Mouse (Mus musculus) embryonic facial prominence, embryonic 13.5 days (tissue): ENCODE results near the gene Bin2. TPM values are rescaled to one million over a fixed set of nuclear protein-coding genes. Genes with fewer than 3 reads are reported as not detected.
"Not testable (repeated sequence)": the region's sequence is repeated elsewhere in the genome, so short reads cannot be mapped to it uniquely, and the experiment has no call there.

Experiments used
- ATAC-seq: fragments of 200-750 bp; cut with Nextera tagmentation; 2 replicates; pipeline ENCODE4 v1.8.0; 2017; ENCODE audit warnings: low read depth; ENCODE audit not compliant: insufficient number of reproducible peaks, insufficient read depth, low FRiP score, low TSS enrichment
- H3K27ac ChIP-seq: fragments of 300-500 bp; sonication (generic); 2 replicates; pipeline ENCODE4 v1.5.1; 2015; ENCODE audit warnings: moderate library complexity, mild to moderate bottlenecking, inconsistent platforms
- H3K27me3 ChIP-seq: fragments of 300-500 bp; sonication (generic); 2 replicates; pipeline ENCODE4 v1.6.1; 2015; ENCODE audit warnings: mild to moderate bottlenecking, inconsistent platforms
- H3K36me3 ChIP-seq: fragments of 300-500 bp; sonication (generic); 2 replicates; pipeline ENCODE4 v1.6.1; 2015; ENCODE audit warnings: mild to moderate bottlenecking, inconsistent platforms
- H3K4me1 ChIP-seq: fragments of 300-500 bp; sonication (generic); 2 replicates; pipeline ENCODE4 v1.6.1; 2015; ENCODE audit warnings: inconsistent platforms
- H3K4me2 ChIP-seq: fragments of 300-500 bp; sonication (generic); 2 replicates; pipeline ENCODE4 v1.6.1; 2015; ENCODE audit warnings: moderate library complexity, mild to moderate bottlenecking, inconsistent platforms
- H3K4me3 ChIP-seq: fragments of 300-500 bp; sonication (generic); 2 replicates; pipeline ENCODE4 v1.5.1; 2015; ENCODE audit warnings: mild to moderate bottlenecking, inconsistent platforms
- H3K9ac ChIP-seq: fragments of 300-500 bp; sonication (generic); 2 replicates; pipeline ENCODE4 v1.6.1; 2015; ENCODE audit warnings: mild to moderate bottlenecking, inconsistent platforms
- H3K9me3 ChIP-seq: fragments of 300-500 bp; sonication (generic); 2 replicates; pipeline ENCODE4 v1.6.1; 2016; ENCODE audit warnings: inconsistent platforms
- WGBS: fragments of 180-500 bp; shearing (Covaris S2); methylation state at CpG from one replicate; pipeline ENCODE4 v1.1.7; 2015; ENCODE audit warnings: mixed read lengths; 5-methylcytosine and 5-hydroxymethylcytosine counted together
- polyA plus RNA-seq: library from polyadenylated mRNA; unstranded; fragments of >200 nt; fragmentation: Nextera tagmentation; extraction: Ambion mirVana; gene quantifications from 2 replicates; pipeline ENCODE4 v1.2.1, GENCODE M21; 2015

Bin2 gene
- polyA plus RNA-seq, 1 experiment from 2014 or later: 2.1 TPM

GRCm38 (mm10) chr15:100614218-100614995 is 54.9 kb downstream of the Bin2 start:
- H3K9me3 ChIP-seq: no peaks in the 10 kb centered on the region
- peak overlapping the region; percentile 92 for H3K4me3 ChIP-seq
- peaks cover 21% of the 10 kb centered on the region for H3K36me3 ChIP-seq
- H3K4me1 ChIP-seq: peaks cover 21% of the 10 kb centered on the region
- H3K27me3 ChIP-seq: no peaks in the 10 kb centered on the region
- H3K27ac ChIP-seq: peak overlapping the region; percentile 57; the same call in 1 of the 2 replicates
- WGBS: 12% methylated on average over 43 of the region's 43 CpGs
- ATAC-seq: peak; percentile 56; the same call in 1 of the 2 replicates
- peak overlapping the region; percentile 81 for H3K4me2 ChIP-seq
- peak overlapping the region; percentile 74 for H3K9ac ChIP-seq

GRCm38 (mm10) chr15:100613584-100613983 is 55.8 kb downstream of the Bin2 start:
- Histone ChIP-seq H3K4me2 (peak overlapping the region; percentile 50), H3K27ac (no peak overlapping the region), H3K4me3 (peak overlapping the region; percentile 27), H3K36me3 (peaks cover 13% of the 10 kb centered on the region), H3K27me3 (no peaks in the 10 kb centered on the region), H3K9ac (peak overlapping the region; percentile 41; the same call in 1 of the 2 replicates), H3K9me3 (no peaks in the 10 kb centered on the region), H3K4me1 (peaks cover 21% of the 10 kb centered on the region)
- 8% methylated on average over 16 of the region's 16 CpGs for WGBS
- ATAC-seq: no peak

- peaks cover 1% of the 10 kb centered on the region for H3K36me3 ChIP-seq
- no peak overlapping the region for H3K4me2 ChIP-seq
- no peaks in the 10 kb centered on the region for H3K9me3 ChIP-seq
- H3K4me3 ChIP-seq: no peak overlapping the region
- 66% methylated on average over 2 of the region's 2 CpGs for whole genome bisulfite sequencing
- no peak overlapping the region for H3K9ac ChIP-seq
- H3K27ac ChIP-seq: no peak overlapping the region
- ATAC-seq: no peak
- H3K4me1 ChIP-seq: peaks cover 21% of the 10 kb centered on the region
- no peaks in the 10 kb centered on the region for H3K27me3 ChIP-seq
Measured at GRCm38 (mm10) chr15:100612432-100612831, 56.9 kb downstream of the Bin2 start.

GRCm38 (mm10) chr15:100611951-100612350 is 57.4 kb downstream of the Bin2 start:
- no peak overlapping the region for H3K4me2 ChIP-seq

GRCm38 (mm10) chr15:100606677-100607076 is 62.7 kb downstream of the Bin2 start:
- not testable (repeated sequence) for H3K4me1 ChIP-seq, H3K36me3 ChIP-seq, H3K9ac ChIP-seq, ATAC-seq, H3K9me3 ChIP-seq, H3K27ac ChIP-seq, H3K4me3 ChIP-seq, H3K4me2 ChIP-seq
- H3K27me3 ChIP-seq: peaks cover 28% of the 10 kb centered on the region
- WGBS: 90% methylated on average over 8 of the region's 8 CpGs

More at GRCm38 (mm10) chr15:100611951-100612350, 57.4 kb downstream of the Bin2 start:
- Histone ChIP-seq H3K4me3 (no peak overlapping the region), H3K4me1 (peaks cover 19% of the 10 kb centered on the region), H3K27ac (no peak overlapping the region), H3K36me3 (no peaks in the 10 kb centered on the region), H3K9me3 (no peaks in the 10 kb centered on the region), H3K9ac (no peak overlapping the region), H3K27me3 (no peaks in the 10 kb centered on the region)
- ATAC-seq: no peak
- 81% methylated on average over 7 of the region's 7 CpGs for WGBS

- no peak for ATAC-seq
- Histone ChIP-seq H3K4me2 (no peak overlapping the region), H3K9ac (no peak overlapping the region), H3K36me3 (no peaks in the 10 kb centered on the region), H3K4me1 (peaks cover 23% of the 10 kb centered on the region), H3K4me3 (no peak overlapping the region), H3K27me3 (peaks cover 48% of the 10 kb centered on the region), H3K27ac (no peak overlapping the region), H3K9me3 (no peaks in the 10 kb centered on the region)
- WGBS: 42% methylated on average over 3 of the region's 3 CpGs
Measured at GRCm38 (mm10) chr15:100601669-100602068, 67.7 kb downstream of the Bin2 start.

- 9% methylated on average over 21 of the region's 21 CpGs for WGBS
- Histone ChIP-seq H3K4me3 (peak overlapping the region; percentile 77), H3K27ac (no peak overlapping the region), H3K4me1 (peaks cover 23% of the 10 kb centered on the region), H3K9ac (peak overlapping the region; percentile 87; the same call in 1 of the 2 replicates), H3K36me3 (no peaks in the 10 kb centered on the region), H3K9me3 (no peaks in the 10 kb centered on the region), H3K4me2 (peak overlapping the region; percentile 93), H3K27me3 (peaks cover 45% of the 10 kb centered on the region)
- no peak for ATAC-seq
Measured at GRCm38 (mm10) chr15:100600696-100601272, 68.6 kb downstream of the Bin2 start.

- Histone ChIP-seq H3K4me1 (peaks cover 19% of the 10 kb centered on the region), H3K4me3 (peak overlapping the region; percentile 77), H3K9ac (peak overlapping the region; percentile 87), H3K9me3 (no peaks in the 10 kb centered on the region), H3K36me3 (no peaks in the 10 kb centered on the region), H3K27me3 (peaks cover 39% of the 10 kb centered on the region), H3K27ac (no peak overlapping the region), H3K4me2 (peak overlapping the region; percentile 93)
- ATAC-seq: peak; percentile 72; the same call in 1 of the 2 replicates
- under 1% methylated on average over 29 of the region's 35 CpGs for WGBS
Measured at GRCm38 (mm10) chr15:100600047-100600695, 69.2 kb downstream of the Bin2 start.

GRCm38 (mm10) chr15:100599276-100600046 is 69.9 kb downstream of the Bin2 start, which contains the start of gene Pou6f1:
Gene Pou6f1, minus strand, starts transcription at chr15:100599984.
- Histone ChIP-seq H3K9me3 (no peaks in the 10 kb centered on the region), H3K4me2 (peak within 1 kb of the TSS; percentile 93), H3K9ac (peak within 1 kb of the TSS; percentile 87), H3K36me3 (no peaks in the 10 kb centered on the region), H3K4me3 (peak within 1 kb of the TSS; percentile 77), H3K27me3 (peaks cover 32% of the 10 kb centered on the region), H3K4me1 (peaks cover 14% of the 10 kb centered on the region), H3K27ac (peak within 1 kb of the TSS; percentile 33; the same call in 1 of the 2 replicates)
- WGBS: under 1% methylated on average over 52 of the region's 76 CpGs
- ATAC-seq: peak; percentile 63; the same call in 1 of the 2 replicates

GRCm38 (mm10) chr15:100598883-100599275 is 70.5 kb downstream of the Bin2 start:
- H3K27ac ChIP-seq: peak overlapping the region; percentile 33; the same call in 1 of the 2 replicates
- WGBS: 1% methylated on average over 12 of the region's 12 CpGs

More at GRCm38 (mm10) chr15:100598883-100599275, 70.5 kb downstream of the Bin2 start:
- H3K9ac ChIP-seq: peak overlapping the region; percentile 87
- peak overlapping the region; percentile 77 for H3K4me3 ChIP-seq
- H3K36me3 ChIP-seq: no peaks in the 10 kb centered on the region
- peaks cover 32% of the 10 kb centered on the region for H3K27me3 ChIP-seq
- no peak for ATAC-seq
- H3K4me2 ChIP-seq: peak overlapping the region; percentile 93
- H3K9me3 ChIP-seq: no peaks in the 10 kb centered on the region
- H3K4me1 ChIP-seq: peaks cover 14% of the 10 kb centered on the region
